Comparison of ENCODE assay signal across 13 mouse cellular contexts in genomic region chr6:115880751-115881150, GRCm38 (mm10). TPM values are rescaled to one million over a fixed set of nuclear protein-coding genes. Genes with fewer than 3 reads are reported as not detected.
DNase-seq lines count a peak whose midpoint lies in the region; ATAC-seq lines count a peak whose summit lies in the region.
"Had no signal": no experiment of that assay in that cellular context is flagged by ENCODE, and none has a peak within 500 bp of the region (broad histone marks: within the 10 kb centered on the region; RNA-seq: fewer than 3 reads in every experiment).

No protein-coding gene starts in this region.

- H3K36me3 ChIP-seq in liver, embryonic 16.5 days (ENCODE audit: control insufficient read depth, insufficient read depth), result no peaks in the 10 kb centered on the region

- ATAC-seq in liver, embryonic 16.5 days (ENCODE audit: low read depth), result peak; percentile 44
- ATAC-seq: Patski had no signal

- DNase-seq in heart, adult 8-10 months (ENCODE audit: low spot score), result peak; percentile 50
- no peak for DNase-seq in heart, postnatal 36 days
- peak; percentile 68 for DNase-seq in adrenal gland, postnatal 14 days
- DNase-seq in heart, postnatal 25 days (ENCODE audit: low spot score), result peak; percentile 33
- DNase-seq in right cerebral cortex, postnatal 10 days (ENCODE audit: low spot score in 2 of 2), result no peak
- no peak for DNase-seq in right cerebral cortex, postnatal 14 days
- no peak for DNase-seq in embryo, embryonic 9.5 days (ENCODE audit: extremely low spot score)
- DNase-seq: cerebellum, postnatal 25 days; layer of hippocampus, postnatal 36 days had no signal

- H3K4me3 ChIP-seq in liver, embryonic 16.5 days (ENCODE audit: low read depth, low read length), result no peak overlapping the region
- H3K4me3 ChIP-seq: hindbrain, embryonic 12.5 days had no signal

- no peaks in the 10 kb centered on the region for H3K27me3 ChIP-seq in liver, embryonic 16.5 days (ENCODE audit: control insufficient read depth, insufficient read depth, low read depth, low read length)
- H3K27me3 ChIP-seq: hindbrain, embryonic 12.5 days; Patski had no signal

- no peaks in the 10 kb centered on the region for H3K4me1 ChIP-seq in liver, embryonic 16.5 days (ENCODE audit: control insufficient read depth, low read depth, low read length)
- H3K4me1 ChIP-seq: hindbrain, embryonic 12.5 days had no signal

- intact Hi-C loops in heart, postnatal 36 days (cut with DNase I), result no loop called here
- intact Hi-C loops in heart, postnatal 25 days (cut with DNase I), result no loop called here

- 50% methylated on average over 8 of the region's 8 CpGs for WGBS in liver, embryonic 16.5 days (ENCODE audit: insufficient replicate concordance)

- no peaks in the 10 kb centered on the region for H3K9me3 ChIP-seq in liver, embryonic 16.5 days (replicated peaks; ENCODE audit: control insufficient read depth, low read length)
- H3K9me3 ChIP-seq: hindbrain, embryonic 12.5 days had no signal

- no peak overlapping the region for H3K4me2 ChIP-seq in liver, embryonic 16.5 days (ENCODE audit: low read depth, low read length)
- H3K4me2 ChIP-seq: hindbrain, embryonic 12.5 days had no signal

- no peak overlapping the region for H3K27ac ChIP-seq in liver, embryonic 16.5 days (ENCODE audit: low read length)
- H3K27ac ChIP-seq: hindbrain, embryonic 12.5 days; liver, embryonic 14.5 days had no signal

- no peak overlapping the region for H3K9ac ChIP-seq in liver, embryonic 16.5 days (ENCODE audit: low read depth, low read length)
- H3K9ac ChIP-seq: hindbrain, embryonic 12.5 days; liver, embryonic 14.5 days had no signal

RNA-seq across cellular contexts. Expression of gene Ift122, which starts 27.5 kb away (rescaled TPM):
- 1 to 10 TPM; 8.5 to 10.0 (median 9.0) TPM for total RNA-seq in heart, adult 8-10 months (2022)
- total RNA-seq in heart, postnatal 36 days (2021), result 1 to 10 TPM; 9.1 to 9.4 TPM
- total RNA-seq in adrenal gland, postnatal 14 days (2021), result 15.4 and 16.5 TPM in 2 replicates
- 10 to 100 TPM; 11.4 to 11.7 TPM for total RNA-seq in heart, postnatal 25 days (2021)
- polyA plus RNA-seq in liver, embryonic 16.5 days (2015; fragmentation: Nextera tagmentation; extraction: Ambion mirVana), result 2.1 and 2.7 TPM in 2 replicates

RNA-seq across cellular contexts. Expression of gene Mbd4, which starts 27.6 kb away (rescaled TPM):
- total RNA-seq in heart, adult 8-10 months (2022), result 1 to 10 TPM in 3 of 4 experiments, under 1 TPM in 1; 0.98 to 1.5 (median 1.1) TPM
- 1 to 10 TPM; 1.2 TPM for total RNA-seq in heart, postnatal 36 days (2021)
- 4.1 and 4.6 TPM in 2 replicates for total RNA-seq in adrenal gland, postnatal 14 days (2021)
- total RNA-seq in heart, postnatal 25 days (2021), result 1 to 10 TPM in 1 of 2 experiments, under 1 TPM in 1; 0.95 to 1.2 TPM
- polyA plus RNA-seq in liver, embryonic 16.5 days (2015; fragmentation: Nextera tagmentation; extraction: Ambion mirVana), result 8.5 and 9.3 TPM in 2 replicates

RNA-seq across cellular contexts. Expression of gene Efcab12, which starts 42.5 kb away (rescaled TPM):
- total RNA-seq in heart, adult 8-10 months (2022), result under 1 TPM; 0.20 to 0.53 (median 0.36) TPM
- total RNA-seq in heart, postnatal 36 days (2021), result under 1 TPM; 0.35 to 0.53 TPM
- total RNA-seq in adrenal gland, postnatal 14 days (2021), result 0.64 and 0.70 TPM in 2 replicates
- under 1 TPM; 0.39 to 0.49 TPM for total RNA-seq in heart, postnatal 25 days (2021)
- 0.08 TPM in 1 of 2 replicates, not detected in the other for polyA plus RNA-seq in liver, embryonic 16.5 days (2015; fragmentation: Nextera tagmentation; extraction: Ambion mirVana)

RNA-seq across cellular contexts. Expression of gene Rho, which starts 50.8 kb away (rescaled TPM):
- not detected for total RNA-seq in heart, adult 8-10 months (2022)
- total RNA-seq in heart, postnatal 36 days (2021), result not detected
- 0.56 and 0.74 TPM in 2 replicates for total RNA-seq in adrenal gland, postnatal 14 days (2021)
- under 1 TPM; 0.18 to 0.34 TPM for total RNA-seq in heart, postnatal 25 days (2021)
- not detected in 2 replicates for polyA plus RNA-seq in liver, embryonic 16.5 days (2015; fragmentation: Nextera tagmentation; extraction: Ambion mirVana)

Comparison
In these comparisons a context has a peak if more than half of its experiments do, and no peak if none do; other contexts are left out.
1. DNase-seq: peak in heart, adult 8-10 months (single experiment), adrenal gland, postnatal 14 days (single experiment) and heart, postnatal 25 days (single experiment); none in heart, postnatal 36 days (0 of 2), right cerebral cortex, postnatal 10 days (0 of 2), right cerebral cortex, postnatal 14 days (single experiment) and embryo, embryonic 9.5 days (single experiment).